Mouse (Mus musculus) urinary bladder, postnatal 10 days (tissue): ENCODE measurements around the gene Scrg1.
A peak's percentile ranks its signal among the peaks of the same experiment; 100 is the strongest.
"Not testable (repeated sequence)": the region's sequence is repeated elsewhere in the genome, so short reads cannot be mapped to it uniquely, and the experiment has no call there.

Experiments
- DNase-seq: peaks from one replicate; pipeline ENCODE4 v3.0.0; 2022; ENCODE audit warnings: low spot score

Gene Scrg1

GRCm38 (mm10) chr8:57455765-57456164, at the start of gene Scrg1:
Gene Scrg1, plus strand, starts transcription at chr8:57455923.
- DNase-seq = no peak

- no peak for DNase-seq
These were observed 49.4 kb upstream of the Scrg1 start for GRCm38 (mm10) chr8:57406366-57406765.

- DNase-seq = no peak
These were observed 46.4 kb upstream of the Scrg1 start for GRCm38 (mm10) chr8:57409333-57409732.

GRCm38 (mm10) chr8:57409779-57410472, 45.8 kb upstream of the Scrg1 start:
- no peak for DNase-seq

- DNase-seq = no peak
These were observed 45.3 kb upstream of the Scrg1 start for GRCm38 (mm10) chr8:57410473-57410863.

GRCm38 (mm10) chr8:57411366-57411765, 44.4 kb upstream of the Scrg1 start:
- no peak for DNase-seq

- DNase-seq = no peak
These were observed 38.9 kb upstream of the Scrg1 start for GRCm38 (mm10) chr8:57416827-57417226.

GRCm38 (mm10) chr8:57426074-57426473, 29.6 kb upstream of the Scrg1 start:
- DNase-seq = no peak

GRCm38 (mm10) chr8:57427581-57428366, 27.9 kb upstream of the Scrg1 start:
- DNase-seq = no peak

GRCm38 (mm10) chr8:57428566-57428965, 27.2 kb upstream of the Scrg1 start:
- DNase-seq = no peak

GRCm38 (mm10) chr8:57429166-57429887, 26.4 kb upstream of the Scrg1 start:
- DNase-seq = peak; percentile 36

- DNase-seq = not testable (repeated sequence)
These were observed 25.8 kb upstream of the Scrg1 start for GRCm38 (mm10) chr8:57429888-57430274.

- no peak for DNase-seq
These were observed 24.8 kb upstream of the Scrg1 start for GRCm38 (mm10) chr8:57430901-57431300.

- DNase-seq = no peak
These were observed 22.9 kb upstream of the Scrg1 start for GRCm38 (mm10) chr8:57432802-57433201.

GRCm38 (mm10) chr8:57435768-57436436, 19.8 kb upstream of the Scrg1 start:
- DNase-seq = no peak

GRCm38 (mm10) chr8:57436437-57436796, 19.3 kb upstream of the Scrg1 start:
- no peak for DNase-seq

GRCm38 (mm10) chr8:57441131-57441530, 14.6 kb upstream of the Scrg1 start:
- DNase-seq = no peak

GRCm38 (mm10) chr8:57441556-57441955, 14.2 kb upstream of the Scrg1 start:
- no peak for DNase-seq

- DNase-seq = no peak
These were observed 12.4 kb upstream of the Scrg1 start for GRCm38 (mm10) chr8:57443289-57443688.

- not testable (repeated sequence) for DNase-seq
These were observed 9.8 kb upstream of the Scrg1 start for GRCm38 (mm10) chr8:57445901-57446300.

GRCm38 (mm10) chr8:57450726-57451125, 5.0 kb upstream of the Scrg1 start:
- no peak for DNase-seq

- no peak for DNase-seq
These were observed 3.8 kb upstream of the Scrg1 start for GRCm38 (mm10) chr8:57451896-57452295.
